Mouse (Mus musculus) cerebellum, adult 2 months (tissue): ENCODE measurements around the gene Rpl19.

Experiments
- CTCF ChIP-seq: fragments of 200-500 bp; IDR thresholded peaks from 2 replicates; pipeline ENCODE4 v1.5.1; 2011; ENCODE audit warnings: low read depth, mild to moderate bottlenecking, control low read depth, low read length, moderate library complexity, borderline replicate concordance; ENCODE audit not compliant: insufficient read depth
- POLR2A ChIP-seq: fragments of 200-500 bp; IDR thresholded peaks from 2 replicates; pipeline ENCODE4 v1.6.1; 2011; ENCODE audit warnings: low read length, control low read depth, borderline replicate concordance; ENCODE audit not compliant: insufficient read depth

DNA sequence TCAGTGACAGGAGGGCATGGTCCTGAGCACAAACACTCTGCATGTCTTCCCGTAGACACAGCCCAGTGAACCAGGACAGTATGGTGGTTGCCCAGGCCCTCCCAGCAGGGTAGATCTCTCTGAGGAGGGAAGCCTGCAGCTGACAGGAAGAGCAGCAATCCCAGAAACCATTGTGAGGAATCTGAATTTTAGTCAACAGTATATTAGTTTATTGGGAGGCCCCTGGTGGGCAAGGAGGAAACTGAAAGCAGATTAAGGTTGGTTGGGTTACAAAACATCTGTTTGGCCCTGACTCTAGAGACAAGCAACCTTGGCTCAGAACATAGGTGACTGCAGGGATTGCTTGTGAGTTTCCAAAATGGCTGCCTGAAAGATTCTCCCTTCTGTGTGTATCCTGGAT, 42.5 kb upstream of the Rpl19 start:
- TF ChIP-seq POLR2A = no peak
- TF ChIP-seq CTCF = no peak
